Mouse (Mus musculus) embryo, embryonic 11 days (tissue): ENCODE data around the gene Map3k5.
A peak's percentile ranks its signal among the peaks of the same experiment; 100 is the strongest.
"Not testable (repeated sequence)": the region's sequence is repeated elsewhere in the genome, so short reads cannot be mapped to it uniquely, and the experiment has no call there.

Source experiments
- DNase-seq: peaks from one replicate; pipeline ENCODE4 v3.0.0-alpha.2; 2015

Gene Map3k5

DNA sequence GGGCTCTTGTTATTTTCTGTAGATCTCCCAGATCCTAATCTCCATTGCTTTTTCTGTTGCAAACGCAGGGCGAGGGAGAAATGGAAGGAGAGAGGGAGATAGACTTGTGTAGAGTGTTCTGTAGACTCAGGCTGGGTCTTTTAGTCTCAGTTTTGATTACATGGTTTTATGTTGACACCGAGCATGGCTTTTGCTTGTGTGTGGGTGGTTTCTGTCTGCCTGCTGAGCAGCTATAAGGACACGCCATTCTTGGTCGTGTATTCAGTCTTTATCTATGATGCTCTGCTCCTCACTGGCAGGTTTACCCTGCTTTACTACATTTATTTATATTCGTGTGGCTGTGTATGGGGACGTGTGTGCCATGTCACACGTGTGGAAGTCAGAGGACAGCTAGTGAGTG, 34.2 kb downstream of the Map3k5 start:
- no peak for DNase-seq

GRCm38 (mm10) chr10:19969831-19970460, 35.7 kb downstream of the Map3k5 start:
- DNase-seq: no peak

DNA sequence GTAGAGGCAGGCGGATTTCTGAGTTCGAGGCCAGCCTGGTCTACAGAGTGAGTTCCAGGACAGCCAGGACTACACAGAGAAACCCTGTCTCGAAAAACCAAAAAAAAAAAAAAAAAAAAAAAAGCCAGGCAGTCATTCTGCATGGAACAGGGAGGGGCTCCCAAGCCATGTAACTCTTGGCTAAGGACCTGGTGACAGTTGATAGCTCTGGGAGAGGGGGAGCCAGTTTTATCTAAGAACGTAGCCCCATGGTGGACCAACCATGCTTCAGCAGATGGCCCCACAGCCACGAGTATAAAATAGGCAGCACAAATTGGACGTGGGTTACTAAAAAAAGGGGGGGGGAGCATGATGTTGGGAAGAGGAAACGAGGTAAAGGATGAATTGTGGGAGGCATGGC, 37.2 kb downstream of the Map3k5 start:
- not testable (repeated sequence) for DNase-seq

GRCm38 (mm10) chr10:19973321-19974108, 39.2 kb downstream of the Map3k5 start:
- DNase-seq: no peak

GRCm38 (mm10) chr10:19977557-19977956, 43.3 kb downstream of the Map3k5 start:
- DNase-seq: no peak

DNA sequence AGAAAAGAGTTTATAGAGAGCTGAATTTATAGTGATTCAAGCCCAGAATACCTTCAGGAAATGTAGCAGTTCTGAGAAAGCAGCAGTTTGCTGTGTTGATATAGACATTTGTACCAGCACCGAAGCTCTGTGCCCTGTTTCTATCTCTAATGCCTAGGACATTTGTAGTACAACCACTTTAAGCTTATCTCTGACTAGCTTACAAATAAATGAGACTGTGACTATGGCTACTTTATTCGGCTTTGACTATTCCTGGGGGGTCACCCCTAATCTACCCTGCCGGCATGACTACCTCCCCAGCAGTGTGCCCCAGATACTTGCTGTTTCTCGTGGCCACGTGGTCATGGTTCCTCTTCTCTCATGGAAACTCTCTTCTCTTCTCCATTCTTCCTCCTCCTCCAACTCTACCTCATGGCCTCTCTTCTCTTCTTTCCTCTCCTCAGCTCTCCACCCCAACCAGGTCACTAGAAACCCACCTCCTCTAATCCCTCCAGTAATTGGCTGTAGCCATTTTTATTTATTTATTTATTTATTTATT, 44.5 kb downstream of the Map3k5 start:
- no peak for DNase-seq

- DNase-seq: no peak
These were observed 53.5 kb downstream of the Map3k5 start for GRCm38 (mm10) chr10:19987736-19988135.

DNA sequence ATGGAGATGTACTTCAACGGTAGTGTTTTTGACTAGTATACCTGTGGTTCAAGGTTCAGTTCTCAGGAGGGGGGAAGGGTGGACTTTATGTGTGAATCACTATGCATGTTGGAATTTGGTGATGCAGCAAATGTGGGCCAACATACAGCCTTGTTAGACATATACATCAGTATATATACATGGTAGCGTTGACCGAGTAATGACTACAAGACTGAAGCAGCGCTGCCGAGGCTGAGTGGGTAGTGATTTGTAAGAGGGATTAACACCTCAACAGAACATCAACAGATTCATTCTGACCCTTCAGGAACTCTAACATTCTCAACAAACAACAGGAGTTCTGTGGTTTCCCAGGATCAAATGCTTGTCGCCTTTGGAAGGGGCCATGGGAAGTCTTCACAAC, 55.7 kb downstream of the Map3k5 start:
- no peak for DNase-seq

DNA sequence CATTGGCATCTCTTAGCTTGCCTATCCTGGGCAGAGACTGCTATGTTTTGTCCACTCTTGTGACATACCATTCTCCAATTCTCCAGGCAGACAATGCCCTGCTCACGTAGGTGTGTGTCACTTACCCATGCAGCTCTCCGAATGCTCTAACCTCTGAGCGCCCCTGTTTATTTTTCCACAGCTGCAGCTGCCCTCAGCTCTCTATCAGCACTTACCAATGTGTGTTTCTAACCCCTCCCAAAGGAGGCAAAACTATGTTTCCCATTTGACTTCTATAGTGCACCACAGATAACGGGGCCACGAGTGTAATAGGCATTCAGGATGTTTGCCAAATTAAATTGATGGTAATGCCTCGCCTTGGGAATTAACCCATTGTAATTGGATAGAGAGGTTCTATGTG, 56.4 kb downstream of the Map3k5 start:
- no peak for DNase-seq

DNA sequence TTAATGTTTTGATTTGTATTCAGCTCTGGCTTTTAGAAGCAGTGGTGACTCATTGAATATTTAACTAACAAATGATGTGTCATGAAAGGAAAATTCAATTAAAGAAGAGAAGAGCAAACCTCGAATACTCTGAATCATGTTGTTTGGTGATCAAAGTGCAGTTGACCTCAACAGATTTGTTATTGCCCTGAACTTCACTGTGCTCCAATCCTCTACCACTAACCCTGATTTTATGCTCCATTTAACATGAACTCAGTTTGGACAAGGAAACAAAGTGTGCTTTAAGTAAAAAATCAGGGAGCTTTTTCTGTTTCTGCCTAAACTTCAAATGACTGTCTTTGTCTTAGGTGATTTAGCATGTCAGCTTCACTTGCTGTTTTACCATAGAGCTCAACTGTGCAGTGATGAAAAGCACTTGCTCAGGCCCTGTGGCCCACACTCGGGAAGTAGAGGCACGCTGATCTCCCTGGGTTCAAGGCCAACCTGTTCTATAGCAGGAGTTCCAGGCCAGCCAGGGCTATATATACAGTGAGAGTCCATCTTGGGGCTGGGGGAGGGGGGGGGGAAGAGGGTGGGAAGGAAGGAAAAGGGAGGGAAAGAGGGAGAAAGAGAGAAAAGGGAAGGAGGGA, 57.1 kb downstream of the Map3k5 start:
- DNase-seq: no peak

DNA sequence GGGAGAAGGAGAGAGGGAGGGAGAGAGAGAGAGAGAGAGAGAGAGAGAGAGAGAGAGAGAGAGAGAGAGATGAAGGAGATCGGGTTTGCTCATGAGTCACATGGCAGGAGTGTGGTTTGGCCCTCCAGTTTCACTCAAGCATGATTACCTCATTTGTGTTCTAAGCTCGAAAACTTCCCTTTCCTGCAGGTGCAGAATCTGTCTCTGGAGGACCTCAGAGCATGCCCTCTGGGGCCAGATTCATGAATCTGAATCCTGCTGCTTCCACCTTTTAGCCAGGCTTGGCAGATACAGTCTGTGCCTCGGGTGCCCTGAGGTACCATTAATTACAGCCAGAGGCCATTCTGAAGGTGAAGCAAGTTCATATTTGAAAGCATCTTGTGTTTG, 57.6 kb downstream of the Map3k5 start:
- DNase-seq: no peak

GRCm38 (mm10) chr10:19994469-19995450, 60.5 kb downstream of the Map3k5 start:
- DNase-seq: no peak

DNA sequence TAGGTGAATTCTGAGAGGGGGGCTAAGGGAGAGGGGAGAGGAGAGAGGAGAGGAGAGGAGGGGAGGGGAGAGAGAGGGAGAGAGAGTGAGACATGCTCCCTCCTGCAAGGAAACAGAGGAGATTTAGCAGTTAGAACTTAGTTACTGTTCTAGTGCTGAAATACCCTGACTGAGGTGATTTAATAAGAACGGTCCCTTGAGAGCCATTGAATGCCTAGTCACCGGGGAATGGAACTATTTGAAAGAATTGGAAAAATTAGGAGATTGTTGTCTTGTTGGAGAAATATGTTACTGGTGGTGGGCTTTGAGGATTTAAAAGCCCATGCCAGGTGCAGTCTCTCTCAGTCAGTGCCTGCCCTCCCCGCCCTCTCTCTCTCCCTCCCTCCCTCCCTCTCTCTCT, 61.9 kb downstream of the Map3k5 start:
- no peak for DNase-seq

DNA sequence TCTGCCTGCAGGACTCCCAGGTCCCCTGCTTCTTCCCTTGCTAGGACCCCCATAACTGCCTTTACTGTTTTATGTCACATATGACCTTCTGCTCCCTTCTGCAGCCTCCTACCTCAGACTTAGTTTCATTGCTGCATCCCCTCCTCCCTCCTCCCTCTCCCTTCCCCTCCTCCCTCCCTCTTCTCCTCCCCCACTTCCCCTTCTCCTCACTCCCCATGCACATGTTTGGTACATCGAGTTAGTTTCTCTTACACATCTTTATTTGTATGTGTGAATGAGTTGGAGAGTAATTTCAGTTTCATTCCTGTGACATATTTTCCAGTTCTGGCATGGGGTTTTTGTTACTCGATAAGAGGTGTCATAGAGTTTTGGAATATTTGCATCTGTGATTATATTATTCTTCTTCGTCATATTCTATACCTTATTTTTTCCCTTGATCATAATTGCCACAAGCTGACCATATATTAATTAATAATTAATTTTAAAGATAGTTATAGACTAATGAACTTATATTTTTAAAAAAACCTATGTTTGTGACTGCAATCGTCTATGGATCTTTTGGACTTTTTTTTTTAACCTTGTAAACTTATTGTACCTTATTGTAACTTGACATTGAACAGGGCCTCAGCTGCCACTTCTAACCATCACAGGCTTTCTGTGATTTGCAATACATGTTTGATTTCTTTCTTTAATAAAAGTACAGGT, 65.6 kb downstream of the Map3k5 start:
- no peak for DNase-seq

DNA sequence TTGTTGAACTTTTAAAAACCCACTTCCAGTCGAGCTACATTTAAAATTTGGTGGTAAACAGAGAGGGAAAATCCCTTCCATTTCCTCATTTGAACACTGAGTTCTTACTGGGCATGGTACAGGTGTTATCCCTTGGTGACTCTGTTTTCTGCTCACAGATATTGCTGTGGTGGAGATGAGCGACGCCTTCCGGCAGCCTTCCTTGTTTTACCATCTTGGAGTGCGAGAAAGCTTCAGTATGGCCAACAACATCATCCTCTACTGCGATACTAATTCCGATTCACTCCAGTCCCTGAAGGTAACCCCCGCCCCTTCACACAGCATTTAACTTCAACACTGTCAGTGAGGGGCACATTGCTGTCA, 66.1 kb downstream of the Map3k5 start:
- DNase-seq: no peak

GRCm38 (mm10) chr10:20001990-20002389, 67.7 kb downstream of the Map3k5 start:
- peak; percentile 30 for DNase-seq

- DNase-seq: no peak
These were observed 68.7 kb downstream of the Map3k5 start for GRCm38 (mm10) chr10:20003006-20003405.

GRCm38 (mm10) chr10:20004786-20005185, 70.5 kb downstream of the Map3k5 start:
- no peak for DNase-seq

DNA sequence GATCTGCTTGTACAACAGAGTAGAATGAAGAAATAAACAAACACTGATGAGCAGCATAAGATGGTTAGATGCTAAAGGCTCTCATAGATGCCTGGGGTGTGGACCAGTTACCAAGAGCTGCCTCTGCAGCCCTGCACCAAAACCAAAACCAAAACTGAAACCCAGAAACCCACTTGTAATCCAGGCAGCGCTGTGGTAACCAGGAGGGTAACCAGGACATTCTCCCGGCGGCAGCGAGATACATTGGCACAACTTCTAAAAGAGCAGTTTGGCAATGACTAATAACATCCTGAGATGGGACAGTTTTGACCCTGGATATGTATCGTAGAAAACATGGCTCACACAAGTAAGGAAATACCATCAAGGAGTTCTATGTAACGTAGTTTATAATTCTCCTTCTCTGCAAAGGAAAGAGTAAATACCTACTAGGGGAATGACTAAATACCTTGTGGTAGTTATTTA, 71.2 kb downstream of the Map3k5 start:
- DNase-seq: no peak

- DNase-seq: no peak
These were observed 72.2 kb downstream of the Map3k5 start for GRCm38 (mm10) chr10:20006333-20007093.

GRCm38 (mm10) chr10:20009310-20009709, 75.0 kb downstream of the Map3k5 start:
- DNase-seq: no peak
